Mouse (Mus musculus): ENCODE results near the gene Klhl8. TPM values are rescaled to one million over a fixed set of nuclear protein-coding genes. Genes with fewer than 3 reads are reported as not detected.

The Klhl8 gene
- 1 to 10 TPM; 1.1 to 1.6 TPM for total RNA-seq (2023)

GRCm38 (mm10) chr5:103910748-103911409 is at the start of gene Klhl8:
TSS of gene Klhl8 (minus strand) at chr5:103911259.

Other genes starting within 250 kb of the Klhl8 start
- 100 to 1,000 TPM; 112 to 122 TPM for gene Aff1, start 218.9 kb downstream of the Klhl8 start, total RNA-seq (2023)
- not detected for gene Hsd17b13, start 66.2 kb upstream of the Klhl8 start, total RNA-seq (2023)
- 100 to 1,000 TPM; 149 to 152 TPM for gene Hsd17b11, start 110.7 kb upstream of the Klhl8 start, total RNA-seq (2023)
- 10 to 100 TPM; 14.3 to 18.6 TPM for gene Nudt9, start 135.0 kb upstream of the Klhl8 start, total RNA-seq (2023)
- not detected for gene Gm17660, start 166.3 kb upstream of the Klhl8 start, total RNA-seq (2023)
- not detected for gene Sparcl1, start 202.5 kb upstream of the Klhl8 start, total RNA-seq (2023)

Measured in neutrophil, adult 59 days (primary cell).